Mouse (Mus musculus): ENCODE data around the gene Dbnl. TPM values are rescaled to one million over a fixed set of nuclear protein-coding genes. Genes with fewer than 3 reads are reported as not detected.

The Dbnl gene
- polyA plus RNA-seq, 1 experiment from 2014 or later = 71.2 TPM

Other genes starting within 250 kb of the Dbnl start
- gene Ccdc117, start 246.3 kb upstream of the Dbnl start, polyA plus RNA-seq (2014; fragmentation: Nextera tagmentation; extraction: Ambion mirVana) = 12.5 and 12.6 TPM in 2 replicates
- not detected in 2 replicates for gene Ankrd36, start 218.8 kb upstream of the Dbnl start, polyA plus RNA-seq (2014; fragmentation: Nextera tagmentation; extraction: Ambion mirVana)
- gene Mrps24, start 72.8 kb upstream of the Dbnl start, polyA plus RNA-seq (2014; fragmentation: Nextera tagmentation; extraction: Ambion mirVana) = 219 and 235 TPM in 2 replicates
- gene Urgcp, start 26.1 kb upstream of the Dbnl start, polyA plus RNA-seq (2014; fragmentation: Nextera tagmentation; extraction: Ambion mirVana) = 19.9 and 22.1 TPM in 2 replicates
- 1,077 and 1,126 TPM in 2 replicates for gene Pgam2, start 15.2 kb downstream of the Dbnl start, polyA plus RNA-seq (2014; fragmentation: Nextera tagmentation; extraction: Ambion mirVana)
- 5.6 and 7.0 TPM in 2 replicates for gene Polm, start 49.5 kb downstream of the Dbnl start, polyA plus RNA-seq (2014; fragmentation: Nextera tagmentation; extraction: Ambion mirVana)
- 25.0 and 32.8 TPM in 2 replicates for gene Aebp1, start 73.5 kb downstream of the Dbnl start, polyA plus RNA-seq (2014; fragmentation: Nextera tagmentation; extraction: Ambion mirVana)
- 77.0 and 86.2 TPM in 2 replicates for gene Pold2, start 89.8 kb downstream of the Dbnl start, polyA plus RNA-seq (2014; fragmentation: Nextera tagmentation; extraction: Ambion mirVana)
- gene Myl7, start 110.3 kb downstream of the Dbnl start, polyA plus RNA-seq (2014; fragmentation: Nextera tagmentation; extraction: Ambion mirVana) = 5,314 and 7,420 TPM in 2 replicates
- 0.39 and 0.65 TPM in 2 replicates for gene Gck, start 161.6 kb downstream of the Dbnl start, polyA plus RNA-seq (2014; fragmentation: Nextera tagmentation; extraction: Ambion mirVana)
- gene Ykt6, start 167.2 kb downstream of the Dbnl start, polyA plus RNA-seq (2014; fragmentation: Nextera tagmentation; extraction: Ambion mirVana) = 17.8 and 19.1 TPM in 2 replicates